Mouse (Mus musculus): ENCODE measurements around the gene Wdr91.

DNA sequence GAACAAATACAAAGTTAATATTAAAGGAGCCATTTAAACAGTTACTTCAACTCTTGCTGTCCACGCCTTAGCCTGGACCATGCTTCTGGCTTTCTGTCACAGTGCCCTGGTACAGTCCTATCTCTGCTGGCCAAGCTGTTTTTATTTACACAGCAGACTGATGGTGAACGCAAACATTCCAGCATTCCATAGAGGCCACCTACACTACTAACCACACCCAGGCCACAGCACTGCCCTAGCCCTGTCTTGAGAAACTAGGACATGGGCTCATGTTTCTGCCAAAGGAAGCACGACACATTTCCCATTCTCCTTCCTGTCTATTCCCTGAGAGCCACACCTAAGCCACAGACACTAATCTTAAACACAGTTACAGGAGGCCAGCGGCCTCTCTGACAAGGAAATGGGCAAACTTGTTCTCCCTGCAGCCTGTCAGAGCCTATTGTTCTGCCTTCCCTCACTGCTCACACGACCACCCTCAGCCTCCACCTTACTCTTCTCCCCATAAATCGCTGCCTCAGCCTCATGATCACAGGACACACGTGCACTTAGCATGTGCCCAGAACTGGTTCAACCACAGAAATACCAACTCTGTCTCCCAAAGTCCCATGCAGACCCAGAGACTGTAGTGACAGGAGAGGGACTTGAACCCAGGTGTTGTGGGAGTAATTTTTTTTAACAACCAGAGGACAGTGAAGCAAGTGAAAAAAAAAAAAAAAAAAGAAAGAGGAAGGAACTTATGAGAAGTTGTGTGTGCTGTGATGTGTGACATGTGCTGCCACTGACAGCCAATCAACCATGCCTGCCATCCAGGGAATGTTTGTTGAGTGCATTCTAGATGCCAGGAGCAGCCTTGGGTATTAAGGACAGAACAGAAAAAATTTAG, 44.7 kb downstream of the Wdr91 start:
- TF ChIP-seq CTCF (IDR thresholded peaks at IDR 0.05; ENCODE audit: borderline replicate concordance, control insufficient read depth, extremely low read depth, insufficient read depth, low read length, poor library complexity) (no peak), POLR2A (IDR thresholded peaks at IDR 0.05; ENCODE audit: control insufficient read depth, extremely low read depth, insufficient read depth, low read length, poor library complexity) (no peak)

All from thymus, adult 2 months (tissue).